Mouse (Mus musculus): ENCODE data around the gene Kpna1. TPM values are rescaled to one million over a fixed set of nuclear protein-coding genes. Genes with fewer than 3 reads are reported as not detected.

The Kpna1 gene
- 54.2 TPM for polyA plus RNA-seq (2014; fragmentation: Illumina TruSeq; extraction: RNeasy Lipid Tissue Mini Kit (QIAGEN cat#74804); ENCODE audit: low read depth, low replicate concordance)

DNA sequence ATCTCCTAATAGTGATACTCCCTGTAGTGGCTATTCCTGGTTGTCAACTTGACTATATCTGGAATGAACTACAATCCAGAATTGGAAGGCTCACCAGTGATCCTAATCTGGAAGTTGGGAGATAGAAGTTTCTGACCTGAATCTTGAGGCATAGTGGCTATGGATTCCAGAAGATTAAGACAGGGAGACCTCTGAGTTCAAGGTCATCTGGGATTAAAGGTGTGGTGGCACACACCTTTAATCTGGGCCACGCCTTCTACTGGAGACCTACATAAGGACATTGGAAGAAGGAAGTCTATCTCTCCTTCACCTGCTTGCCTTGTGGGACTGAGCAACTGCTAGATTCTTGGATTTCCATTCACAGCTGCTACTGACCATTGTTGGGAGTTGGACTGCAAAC lies at the start of gene Kpna1:
Gene Kpna1, plus strand, starts transcription at position 301 of the 400 bp plus-strand sequence.

DNA sequence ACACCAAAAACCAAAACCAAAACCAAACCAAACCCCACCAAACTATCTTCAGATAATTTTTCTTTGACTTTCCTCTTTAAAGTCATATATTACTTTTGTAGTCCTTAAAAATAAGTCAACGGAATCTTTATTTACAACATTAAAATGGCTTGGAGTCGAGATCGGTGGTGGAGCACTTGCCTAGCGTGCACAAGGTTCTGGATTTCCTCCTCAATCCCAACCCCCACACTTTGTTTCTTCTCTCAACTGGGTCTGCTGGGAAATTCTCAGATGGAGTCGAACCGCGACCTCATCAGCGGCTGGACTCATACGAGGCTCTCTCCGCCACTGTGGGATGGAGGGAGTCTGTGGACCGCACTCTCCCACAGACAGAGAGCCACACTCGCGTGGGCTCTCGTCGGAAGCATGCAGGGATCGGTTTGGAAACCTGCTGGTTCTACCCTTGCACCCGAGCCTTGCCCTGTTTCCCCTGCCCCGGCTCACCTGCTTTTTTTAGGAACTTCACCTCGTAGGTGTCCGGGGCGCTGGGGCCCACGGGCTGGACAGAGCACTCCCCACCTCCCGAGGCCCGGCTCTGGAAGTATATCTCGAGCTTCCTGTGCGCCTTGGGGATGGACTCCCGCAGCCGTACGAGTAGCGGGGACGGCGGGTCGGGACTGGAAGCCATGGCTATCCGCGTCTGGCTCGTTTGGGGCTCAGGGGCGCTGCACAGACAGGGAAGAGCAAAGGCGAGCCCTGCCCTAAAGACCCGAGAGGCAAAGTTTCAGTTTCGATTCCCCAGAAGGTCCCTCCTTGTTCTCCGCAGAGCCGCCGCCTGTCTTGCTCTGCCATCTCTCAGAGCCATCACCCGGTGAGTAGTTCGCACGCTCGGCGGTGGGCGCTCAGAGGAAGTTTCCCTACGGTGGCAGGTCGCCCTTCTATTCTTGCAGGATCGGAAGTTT lies 40.1 kb upstream of the Kpna1 start, which contains the start of the genes Parp9 and Dtx3l:
Gene Parp9, plus strand, starts transcription at position 260 of the 941 bp plus-strand sequence.
Gene Dtx3l, minus strand, starts transcription at position 941 of the 941 bp plus-strand sequence.

DNA sequence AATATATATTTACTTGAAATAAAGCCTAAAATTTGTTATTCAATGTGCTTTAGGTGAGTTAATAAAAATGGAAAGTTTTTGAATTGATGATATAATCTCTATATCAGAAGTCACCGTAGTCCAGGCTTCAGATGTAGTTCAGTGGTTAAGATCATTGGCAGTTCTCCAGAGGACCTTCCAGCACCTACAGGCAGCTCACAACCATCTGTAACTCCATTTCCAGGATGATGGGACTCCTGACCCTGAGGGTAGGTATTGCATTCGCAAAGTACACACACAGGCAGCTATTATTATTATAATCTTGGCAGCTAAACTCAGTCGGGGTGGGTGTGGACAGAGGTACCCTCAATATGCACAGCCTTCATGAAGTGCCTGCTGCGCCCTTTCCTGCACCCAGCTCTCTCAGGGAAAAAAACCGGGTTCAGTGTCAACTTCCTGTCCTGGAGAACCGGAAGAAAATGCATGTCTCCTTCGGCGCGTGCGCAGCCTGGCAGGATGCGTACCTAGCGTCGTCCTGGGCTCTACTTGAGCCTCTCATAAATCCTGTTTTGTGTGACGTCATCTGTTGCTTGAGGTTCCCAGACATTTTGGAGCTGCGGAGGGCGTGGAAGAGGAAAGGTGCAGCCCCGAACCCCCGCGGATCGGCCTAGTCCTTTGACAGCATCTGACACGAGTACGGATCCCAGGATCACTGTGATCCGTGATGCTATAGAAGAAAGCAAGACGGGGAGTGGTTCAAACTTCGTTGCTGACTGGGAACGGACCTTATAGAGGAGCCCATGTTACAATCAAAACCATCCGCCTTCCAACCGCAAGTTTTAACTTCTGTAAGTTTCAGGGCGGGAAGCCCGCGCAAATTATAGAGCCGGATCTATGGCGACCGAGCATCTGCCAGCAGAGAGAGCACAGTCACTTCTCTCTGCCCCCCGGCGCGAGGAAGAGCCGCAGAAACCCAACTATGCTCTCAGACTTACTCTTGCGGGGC lies 62.4 kb downstream of the Kpna1 start, which contains the start of gene Wdr5b:
Gene Wdr5b, plus strand, starts transcription at position 551 of the 985 bp plus-strand sequence.

DNA sequence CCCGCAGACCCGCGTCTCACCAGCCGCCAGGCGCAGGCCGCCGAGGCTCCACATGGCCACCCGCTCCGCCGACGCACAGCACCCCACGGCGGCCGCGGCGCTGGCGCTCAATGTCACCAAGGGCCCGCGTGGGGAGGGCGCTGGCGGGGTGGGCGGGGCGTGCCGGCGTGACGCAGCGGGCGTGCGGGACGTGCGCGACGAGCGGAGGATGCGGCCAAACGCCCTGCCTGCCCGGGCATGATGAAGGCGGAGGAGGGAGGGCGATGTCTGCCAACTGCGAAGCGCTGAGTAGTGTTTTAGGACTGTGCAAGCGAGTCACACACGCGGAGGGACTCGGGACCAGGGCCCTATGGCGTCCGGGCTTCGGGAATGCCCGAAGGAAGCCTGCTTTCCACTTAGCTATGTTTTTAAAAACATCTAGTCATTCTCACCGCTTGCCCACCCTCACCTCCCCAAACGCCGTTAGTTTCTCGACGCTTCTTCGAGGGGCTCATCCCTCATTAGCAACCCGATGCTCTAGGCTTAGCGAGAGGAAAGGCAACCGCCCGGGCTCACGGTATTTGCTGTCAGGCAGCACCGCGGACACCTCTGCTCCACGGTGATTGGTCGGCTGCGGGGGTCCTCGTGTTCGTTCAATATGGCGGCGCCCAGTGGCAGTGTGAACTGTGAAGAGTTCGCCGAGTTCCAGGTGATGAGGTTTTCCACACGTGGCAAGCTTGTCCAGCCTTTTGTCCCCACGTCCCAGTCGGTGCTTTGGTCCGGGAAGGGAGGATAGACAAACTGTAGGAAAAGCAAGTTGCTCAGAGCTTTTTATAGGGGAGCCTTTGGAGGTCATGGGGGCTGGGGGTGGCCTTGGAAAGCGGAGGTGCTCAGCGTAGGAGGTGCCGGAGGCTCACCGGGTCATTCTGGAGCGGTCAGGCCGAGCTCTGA lies 93.2 kb downstream of the Kpna1 start, which contains the start of the genes Fam162a and Ccdc58:
Gene Fam162a, minus strand, starts transcription at position 145 of the 930 bp plus-strand sequence.
Gene Ccdc58, plus strand, starts transcription at position 236 of the 930 bp plus-strand sequence.

Other genes starting within 250 kb of the Kpna1 start
- gene Dirc2, start 209.4 kb upstream of the Kpna1 start, polyA plus RNA-seq (2014; fragmentation: Illumina TruSeq; extraction: RNeasy Lipid Tissue Mini Kit (QIAGEN cat#74804); ENCODE audit: low read depth, low replicate concordance) = 2.8 TPM
- 12.6 TPM for gene Hspbap1, start 208.4 kb upstream of the Kpna1 start, polyA plus RNA-seq (2014; fragmentation: Illumina TruSeq; extraction: RNeasy Lipid Tissue Mini Kit (QIAGEN cat#74804); ENCODE audit: low read depth, low replicate concordance)
- 1.2 TPM for gene Parp14, start 107.2 kb upstream of the Kpna1 start, polyA plus RNA-seq (2014; fragmentation: Illumina TruSeq; extraction: RNeasy Lipid Tissue Mini Kit (QIAGEN cat#74804); ENCODE audit: low read depth, low replicate concordance)
- 1.6 TPM for gene Parp9, start 40.3 kb upstream of the Kpna1 start, polyA plus RNA-seq (2014; fragmentation: Illumina TruSeq; extraction: RNeasy Lipid Tissue Mini Kit (QIAGEN cat#74804); ENCODE audit: low read depth, low replicate concordance)
- gene Dtx3l, start 39.6 kb upstream of the Kpna1 start, polyA plus RNA-seq (2014; fragmentation: Illumina TruSeq; extraction: RNeasy Lipid Tissue Mini Kit (QIAGEN cat#74804); ENCODE audit: low read depth, low replicate concordance) = 1.3 TPM
- 3.9 TPM for gene Wdr5b, start 62.4 kb downstream of the Kpna1 start, polyA plus RNA-seq (2014; fragmentation: Illumina TruSeq; extraction: RNeasy Lipid Tissue Mini Kit (QIAGEN cat#74804); ENCODE audit: low read depth, low replicate concordance)
- 69.7 TPM for gene Fam162a, start 92.8 kb downstream of the Kpna1 start, polyA plus RNA-seq (2014; fragmentation: Illumina TruSeq; extraction: RNeasy Lipid Tissue Mini Kit (QIAGEN cat#74804); ENCODE audit: low read depth, low replicate concordance)
- gene Ccdc58, start 92.9 kb downstream of the Kpna1 start, polyA plus RNA-seq (2014; fragmentation: Illumina TruSeq; extraction: RNeasy Lipid Tissue Mini Kit (QIAGEN cat#74804); ENCODE audit: low read depth, low replicate concordance) = 84.4 TPM
- not detected for gene Csta1, start 152.5 kb downstream of the Kpna1 start, polyA plus RNA-seq (2014; fragmentation: Illumina TruSeq; extraction: RNeasy Lipid Tissue Mini Kit (QIAGEN cat#74804); ENCODE audit: low read depth, low replicate concordance)
- gene Stfa2l1, start 178.1 kb downstream of the Kpna1 start, polyA plus RNA-seq (2014; fragmentation: Illumina TruSeq; extraction: RNeasy Lipid Tissue Mini Kit (QIAGEN cat#74804); ENCODE audit: low read depth, low replicate concordance) = 0.77 TPM
- not detected for gene Gm5483, start 205.5 kb downstream of the Kpna1 start, polyA plus RNA-seq (2014; fragmentation: Illumina TruSeq; extraction: RNeasy Lipid Tissue Mini Kit (QIAGEN cat#74804); ENCODE audit: low read depth, low replicate concordance)
- gene Gm5416, start 231.7 kb downstream of the Kpna1 start, polyA plus RNA-seq (2014; fragmentation: Illumina TruSeq; extraction: RNeasy Lipid Tissue Mini Kit (QIAGEN cat#74804); ENCODE audit: low read depth, low replicate concordance) = 4.8 TPM
- gene 2010005H15Rik, start 242.7 kb downstream of the Kpna1 start, polyA plus RNA-seq (2014; fragmentation: Illumina TruSeq; extraction: RNeasy Lipid Tissue Mini Kit (QIAGEN cat#74804); ENCODE audit: low read depth, low replicate concordance) = not detected

All from testis, adult 10 weeks (tissue).